Mouse (Mus musculus) thymus, adult 18-20 months (tissue): Measurements from ENCODE around the gene Ptx4.
A peak's percentile ranks its signal among the peaks of the same experiment; 100 is the strongest.

ENCODE experiments used
- DNase-seq, 2 experiments: peaks; one replicate each; pipeline ENCODE4 v3.0.0; 2022; ENCODE audit warnings: mixed read lengths in 2 of 2

Ptx4 gene

DNA sequence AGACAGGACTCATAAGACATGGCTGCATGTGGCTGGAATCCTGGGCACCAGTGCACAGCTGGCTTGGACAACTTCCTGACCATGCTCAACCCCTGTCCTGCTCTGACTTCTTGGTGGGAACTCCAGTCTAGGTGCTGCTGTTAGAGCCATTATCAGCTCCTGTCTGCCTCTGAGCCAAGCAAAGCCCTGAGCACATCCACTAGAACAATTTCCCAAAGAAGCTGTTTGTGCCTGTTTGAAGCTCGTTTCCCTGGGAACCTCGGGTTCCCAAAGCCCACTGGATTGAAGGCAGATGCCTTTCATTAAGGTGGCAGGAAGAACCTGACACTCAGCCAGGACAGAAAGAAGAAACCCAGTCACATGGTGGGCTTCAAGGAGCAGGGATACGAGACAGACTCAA, at the start of gene Ptx4:
TSS of gene Ptx4 (plus strand) at position 355 of the 400 bp plus-strand sequence.
- no peak for DNase-seq

DNA sequence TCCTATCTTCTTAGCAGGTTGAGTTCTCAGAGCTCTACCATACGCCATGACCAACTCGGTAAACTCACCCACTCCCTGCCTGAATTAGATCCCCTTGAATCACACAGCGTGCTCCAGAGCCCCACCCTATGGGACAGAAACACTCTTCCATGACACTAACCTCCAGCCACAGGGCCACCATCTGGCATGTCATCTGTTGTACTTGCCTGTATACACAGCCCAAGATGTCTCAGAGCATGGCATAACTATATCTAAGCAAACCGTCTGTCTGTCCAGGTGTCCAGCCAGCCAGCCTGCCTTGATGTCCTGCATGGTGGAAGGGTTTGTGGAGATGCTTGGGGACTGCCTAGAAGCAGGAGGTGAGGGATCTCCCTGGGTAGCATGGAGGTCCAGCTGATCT, 43.7 kb upstream of the Ptx4 start:
- no peak for DNase-seq

DNA sequence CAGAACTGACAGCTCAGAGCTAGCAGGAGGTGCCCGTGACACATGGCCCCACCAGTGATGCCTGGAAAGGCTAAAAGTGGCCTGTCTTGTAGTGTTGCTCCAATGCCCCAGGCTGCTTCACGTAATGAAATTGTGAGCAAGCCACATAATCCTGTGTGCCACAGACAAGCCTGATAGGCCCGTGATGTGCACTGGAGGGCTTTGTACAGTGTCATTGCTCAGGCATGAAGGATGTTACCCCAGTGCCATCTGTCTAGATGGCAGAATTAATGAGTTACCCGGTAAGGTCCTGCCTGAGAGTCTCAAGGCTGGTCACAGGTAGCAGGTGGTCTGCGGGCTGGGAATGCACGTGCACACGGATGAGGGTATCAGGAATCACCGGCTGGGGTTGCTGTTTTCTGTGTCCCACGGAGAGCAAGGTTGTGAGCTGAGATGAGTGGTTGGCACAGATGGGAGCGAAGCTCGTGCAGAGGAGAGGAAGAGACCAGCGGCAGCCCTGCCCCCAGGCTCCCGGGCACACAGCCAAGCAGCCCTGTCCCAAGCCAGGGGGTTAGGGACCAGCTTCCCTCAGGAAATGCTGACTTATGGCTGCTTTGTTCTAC, 42.7 kb upstream of the Ptx4 start:
- DNase-seq = no peak

DNA sequence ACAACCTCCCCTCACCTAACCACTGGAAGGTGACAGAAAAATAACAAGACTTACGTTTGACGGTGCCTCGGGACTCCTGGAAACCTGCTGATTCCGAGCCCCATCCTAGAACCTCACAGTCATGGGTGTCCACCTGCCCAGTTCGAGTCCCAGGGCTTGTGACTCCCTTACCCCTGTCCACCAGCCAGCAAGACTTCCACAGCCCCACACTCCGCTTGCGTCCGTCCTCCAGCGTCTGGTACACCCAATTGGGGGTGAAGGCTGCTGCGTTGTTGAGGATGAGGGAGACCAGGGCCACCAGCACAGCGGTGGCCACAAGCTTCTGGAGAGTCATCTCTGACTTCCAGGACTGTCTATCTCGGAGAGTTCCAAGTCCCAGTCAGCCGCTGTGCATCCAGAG, 40.4 kb upstream of the Ptx4 start:
- DNase-seq = no peak

DNA sequence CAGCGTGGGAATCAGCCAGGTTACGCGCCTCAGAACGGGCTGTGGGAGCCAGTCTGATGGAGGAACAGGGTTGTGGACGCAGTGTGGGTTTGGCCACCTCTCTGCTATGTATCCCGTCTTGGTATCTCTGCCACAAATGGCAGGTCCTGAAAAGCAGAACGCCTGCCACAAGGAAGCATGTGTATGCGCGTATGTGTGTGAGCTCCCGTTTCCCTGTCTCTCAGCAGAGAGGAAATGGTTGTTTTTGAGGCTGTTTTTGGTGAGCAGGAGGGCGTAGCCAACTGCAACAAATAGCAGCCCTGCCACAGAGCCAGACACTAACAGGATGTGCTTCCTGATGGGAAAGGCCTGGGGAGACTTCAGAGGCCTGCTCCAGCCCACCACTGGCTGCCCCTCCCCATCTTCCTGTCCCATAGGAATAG, 39.6 kb upstream of the Ptx4 start:
- DNase-seq = no peak

DNA sequence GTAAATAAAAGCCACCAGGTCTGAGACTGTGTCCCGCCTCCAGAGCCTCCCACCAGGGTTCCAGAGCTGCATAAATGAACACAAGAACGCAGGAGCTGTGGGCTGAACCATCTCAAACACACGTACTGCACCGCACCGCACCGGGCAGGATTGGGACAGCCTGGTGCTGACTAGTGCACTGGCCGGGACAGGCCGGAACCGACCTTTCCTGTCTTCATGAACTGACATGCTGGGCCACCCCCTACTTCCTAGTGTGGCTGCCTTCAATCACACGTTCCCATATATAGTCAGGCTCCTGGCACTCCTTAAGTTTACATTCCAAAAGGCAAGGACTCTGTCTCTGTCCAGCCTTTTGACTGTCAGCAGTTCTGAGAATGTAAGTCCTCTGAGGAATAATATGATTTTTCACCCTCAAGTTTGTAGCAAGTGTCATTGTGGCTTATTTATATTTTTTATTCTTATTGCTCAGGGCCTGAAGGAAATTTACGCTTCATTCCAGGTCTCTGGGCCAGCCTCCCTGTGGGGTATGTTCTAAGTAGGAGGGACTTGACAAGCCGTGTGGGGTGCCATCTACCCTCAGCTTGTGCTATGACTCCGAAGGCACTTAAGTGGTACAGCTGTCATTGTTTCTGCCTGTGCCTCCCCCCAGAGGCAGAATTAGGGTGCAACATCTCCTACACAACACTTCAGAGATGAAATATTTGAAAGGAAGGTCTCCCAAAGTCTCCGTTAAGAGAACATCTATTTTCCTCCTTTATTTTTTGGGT, 38.3 kb upstream of the Ptx4 start:
- DNase-seq = no peak

DNA sequence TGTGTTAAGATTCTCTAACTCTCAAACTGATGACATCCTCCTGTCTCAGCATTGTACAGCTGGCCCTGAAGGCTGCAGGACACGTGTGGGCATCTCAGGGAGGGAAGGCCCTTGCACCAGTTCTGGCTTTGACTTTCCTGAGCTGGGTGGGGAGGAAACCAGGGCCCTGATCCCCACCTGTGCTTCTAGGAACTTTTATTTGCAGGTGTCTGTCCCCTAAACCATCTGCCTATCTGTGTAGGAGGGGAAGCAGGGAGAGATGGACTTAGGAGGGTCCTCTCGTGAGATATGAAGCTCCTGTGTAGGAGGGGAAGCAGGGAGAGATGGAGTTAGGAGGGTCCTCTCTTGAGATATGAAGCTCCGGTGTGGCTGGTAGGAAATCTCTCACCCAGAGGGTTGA, 37.7 kb upstream of the Ptx4 start:
- no peak for DNase-seq

DNA sequence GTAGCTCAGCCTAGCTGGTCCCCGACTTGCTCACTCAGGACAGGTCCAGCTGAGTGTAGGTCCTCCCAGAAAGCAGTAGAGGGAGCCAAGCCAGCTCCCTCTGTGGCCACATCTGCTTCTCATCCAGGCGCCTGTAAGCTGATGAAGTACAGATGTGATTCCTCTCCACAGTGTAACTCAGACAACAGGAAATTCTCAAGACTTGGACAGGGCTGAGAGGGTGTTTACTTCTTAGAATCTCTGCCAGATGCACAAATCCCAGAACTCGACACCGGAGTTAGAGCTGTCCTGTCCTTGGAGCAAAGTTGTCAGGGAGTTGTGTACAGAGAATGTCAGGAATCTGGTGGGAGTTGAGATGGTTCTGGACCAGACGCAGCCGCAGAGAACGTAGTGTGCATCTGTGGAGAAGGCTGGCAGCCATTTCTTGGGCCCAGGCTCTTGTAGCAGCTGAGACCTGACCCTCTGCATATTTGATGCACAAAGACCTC, 37.1 kb upstream of the Ptx4 start, which contains the start of gene Tmem204:
TSS of gene Tmem204 (minus strand) at position 148 of the 488 bp plus-strand sequence.
- DNase-seq = no peak

DNA sequence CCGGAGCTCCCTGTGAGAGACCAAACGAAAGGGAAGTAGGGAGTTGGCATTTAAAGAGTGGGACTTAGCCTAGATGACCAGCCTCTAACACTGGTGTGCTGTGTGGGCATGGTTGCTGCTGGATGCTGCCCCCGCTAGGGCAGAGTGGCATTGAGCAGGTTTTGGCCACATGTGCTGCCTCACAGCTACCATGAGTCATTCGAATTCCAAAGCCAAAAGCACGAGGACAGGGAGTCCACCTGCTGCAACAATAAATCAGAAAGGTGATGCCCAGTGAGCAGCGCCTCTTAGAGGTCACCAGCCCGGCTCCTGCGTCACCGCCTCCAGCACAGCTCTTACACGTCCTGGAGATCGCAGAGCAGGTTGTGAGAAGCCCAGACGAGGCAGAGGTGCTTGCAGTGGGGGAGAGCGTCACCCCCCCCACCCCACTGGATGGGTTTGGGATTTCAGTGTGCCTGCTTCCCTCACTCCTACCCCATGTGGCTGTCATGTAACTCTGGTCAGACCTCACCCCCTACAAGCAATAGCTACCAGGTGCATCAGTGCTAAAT, 35.6 kb upstream of the Ptx4 start:
- DNase-seq = no peak

DNA sequence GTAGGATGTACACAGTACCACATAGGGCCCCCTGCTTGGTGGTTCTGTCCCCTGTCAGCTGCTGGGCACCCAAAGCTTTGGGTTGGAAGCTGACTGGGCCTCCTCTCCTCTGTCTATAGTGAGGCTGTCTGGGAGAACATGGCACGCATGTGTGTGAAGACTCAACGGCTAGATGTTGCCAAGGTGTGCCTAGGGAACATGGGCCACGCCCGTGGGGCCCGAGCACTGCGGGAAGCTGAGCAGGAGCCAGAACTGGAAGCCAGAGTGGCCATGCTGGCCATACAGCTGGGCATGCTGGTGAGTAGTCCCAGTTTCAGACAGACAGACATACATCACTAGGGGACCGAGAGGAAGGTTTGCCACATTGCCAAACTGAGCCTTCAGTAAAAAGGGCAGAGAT, 33.8 kb upstream of the Ptx4 start:
- no peak for DNase-seq

DNA sequence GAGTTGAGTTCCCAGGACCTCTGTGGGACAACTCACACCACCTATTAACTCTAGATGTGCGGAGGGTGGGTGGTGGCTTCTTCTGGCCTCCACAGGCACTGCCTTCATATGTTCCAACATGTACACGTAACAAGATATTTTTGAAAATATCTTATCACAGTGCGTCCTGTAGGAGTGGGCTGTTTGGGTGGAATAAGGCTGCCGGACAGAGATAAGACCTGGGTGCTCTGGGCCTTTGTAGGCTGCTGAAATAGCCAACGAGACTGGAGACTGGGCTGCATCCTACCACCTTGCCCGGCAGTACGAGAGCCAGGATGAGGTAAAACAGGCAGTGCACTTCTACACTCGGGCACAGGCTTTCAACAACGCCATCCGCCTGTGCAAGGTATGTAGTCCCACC, 31.4 kb upstream of the Ptx4 start:
- DNase-seq = no peak

DNA sequence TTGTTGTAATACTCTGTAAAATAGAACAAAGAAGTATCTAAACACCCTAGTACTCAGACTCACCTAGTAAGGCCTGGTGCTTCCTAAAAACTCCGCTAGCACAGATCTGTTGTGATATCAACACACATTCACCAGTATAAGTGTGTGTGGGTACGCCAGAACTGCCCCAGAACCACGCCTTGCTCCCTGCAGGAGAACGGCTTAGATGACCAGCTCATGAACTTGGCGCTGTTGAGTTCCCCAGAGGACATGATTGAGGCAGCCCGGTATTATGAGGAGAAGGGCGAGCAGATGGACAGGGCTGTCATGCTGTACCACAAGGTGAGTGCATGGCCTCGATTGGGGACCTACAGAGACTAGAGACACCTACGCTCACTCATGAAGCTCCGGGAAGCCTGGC, 30.1 kb upstream of the Ptx4 start:
- DNase-seq = no peak

DNA sequence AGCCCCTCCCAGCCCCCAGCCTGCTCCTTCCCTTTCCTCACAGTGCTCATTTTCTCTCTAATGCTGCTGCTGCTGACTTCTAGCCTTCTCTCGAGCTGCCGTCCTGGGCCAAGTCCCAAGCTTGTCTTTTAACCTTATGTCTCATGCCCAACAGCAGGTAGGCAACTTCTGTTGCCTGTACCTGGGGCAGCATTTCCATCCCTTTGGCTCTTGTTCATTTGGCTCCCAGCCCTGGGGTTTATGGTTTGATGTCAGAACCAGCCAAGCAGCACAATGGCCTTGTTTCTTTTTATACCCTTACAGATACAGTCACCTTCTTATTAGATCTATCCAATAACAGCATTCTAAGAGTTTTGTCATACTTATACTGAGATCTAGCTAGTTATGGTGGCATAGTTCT, 24.3 kb upstream of the Ptx4 start:
- DNase-seq = no peak

DNA sequence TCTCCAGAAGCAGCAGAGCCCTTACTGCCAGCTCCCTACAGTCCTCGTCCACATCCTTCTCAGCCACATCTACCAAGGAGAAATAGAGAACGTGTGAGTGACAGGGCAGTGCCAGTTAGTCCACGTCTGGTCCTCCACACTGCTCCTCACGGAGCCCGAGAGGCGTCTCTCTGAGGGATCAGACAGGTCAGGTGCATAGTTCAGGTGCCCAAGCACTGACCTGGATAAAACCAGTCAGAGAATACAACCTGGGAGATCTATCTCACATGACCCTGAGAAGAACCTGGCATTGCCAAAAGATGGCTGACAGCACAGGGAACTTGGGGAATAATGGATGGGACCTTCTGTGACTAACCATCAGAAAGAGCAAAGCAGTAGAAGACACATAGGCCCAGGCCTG, 20.5 kb upstream of the Ptx4 start:
- no peak for DNase-seq

DNA sequence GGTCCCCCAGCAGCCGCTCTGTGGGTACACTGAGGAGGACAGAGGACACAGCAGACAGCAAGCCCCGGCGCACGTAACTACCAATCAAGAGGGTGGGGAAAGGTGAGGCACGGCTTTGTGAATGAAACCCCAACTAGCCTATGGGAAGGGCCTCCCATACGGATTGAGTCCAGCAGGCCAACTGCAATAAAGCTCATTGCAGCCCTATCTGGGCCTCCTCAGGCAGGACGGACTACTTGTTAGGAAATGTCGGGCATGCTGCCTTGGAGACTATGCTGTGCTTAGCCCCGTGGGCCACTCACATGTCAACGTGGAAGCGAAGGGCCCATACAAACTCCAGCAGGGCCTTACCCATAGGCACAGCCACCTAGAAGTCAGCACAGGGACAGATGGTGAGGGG, 19.2 kb upstream of the Ptx4 start:
- DNase-seq = no peak

DNA sequence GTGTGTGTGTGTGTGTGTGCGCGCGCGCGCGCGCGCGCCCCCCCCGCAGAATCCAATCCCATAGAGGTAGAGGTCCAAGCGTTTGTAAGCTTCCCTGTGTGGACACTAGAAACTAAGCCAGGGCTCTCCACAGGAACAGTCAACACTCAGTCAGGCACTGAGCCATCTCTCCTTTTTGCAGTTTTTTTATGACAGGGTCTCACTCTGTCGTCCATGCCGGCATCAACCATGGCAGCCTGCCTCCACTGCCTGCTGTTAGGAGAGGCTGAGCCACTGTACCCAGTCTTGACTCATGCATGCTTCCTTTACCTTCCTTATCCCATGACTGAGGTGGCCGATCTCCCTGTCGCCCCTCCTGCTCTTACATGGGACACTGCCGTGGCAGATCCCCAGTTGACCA, 12.8 kb upstream of the Ptx4 start:
- no peak for DNase-seq

DNA sequence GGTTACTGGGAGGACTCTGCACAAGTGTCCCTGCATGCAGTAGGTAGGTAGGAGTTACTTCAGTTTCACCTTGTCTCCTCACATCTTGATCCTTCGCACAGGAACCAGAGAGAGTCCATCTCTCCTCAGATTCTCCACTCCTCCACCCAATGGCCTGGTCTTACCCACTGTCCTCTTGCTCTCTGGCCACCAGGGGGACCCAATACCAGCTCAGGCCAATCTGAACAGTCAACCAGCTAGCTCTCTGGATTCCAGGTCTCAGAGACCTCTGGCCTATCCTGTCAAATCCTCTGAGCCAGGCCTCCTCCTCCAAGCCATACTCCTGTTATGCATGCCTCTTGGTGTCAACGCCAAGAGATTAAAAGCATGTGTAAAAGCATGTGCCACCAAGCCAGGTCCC, 11.0 kb upstream of the Ptx4 start:
- DNase-seq = no peak

DNA sequence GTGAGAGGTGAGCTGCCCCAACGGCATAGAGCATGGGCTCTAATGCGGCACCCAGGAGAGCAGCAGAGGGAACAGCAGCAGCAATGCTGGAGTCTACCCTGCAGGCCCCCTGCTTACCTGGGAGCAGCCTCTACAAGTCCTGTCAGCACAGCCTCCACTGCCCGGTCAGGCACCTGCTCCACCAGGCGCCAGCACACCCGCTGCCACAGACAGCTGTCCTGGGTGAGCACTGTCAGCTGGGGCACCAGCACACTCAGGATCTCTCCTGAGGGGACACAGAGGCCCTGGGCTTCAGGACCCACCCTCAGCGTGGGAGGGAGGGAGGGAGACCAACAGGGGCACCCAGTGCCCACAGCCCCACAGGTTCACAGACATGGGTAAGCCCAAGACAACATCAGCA, 10.0 kb upstream of the Ptx4 start:
- DNase-seq = no peak

DNA sequence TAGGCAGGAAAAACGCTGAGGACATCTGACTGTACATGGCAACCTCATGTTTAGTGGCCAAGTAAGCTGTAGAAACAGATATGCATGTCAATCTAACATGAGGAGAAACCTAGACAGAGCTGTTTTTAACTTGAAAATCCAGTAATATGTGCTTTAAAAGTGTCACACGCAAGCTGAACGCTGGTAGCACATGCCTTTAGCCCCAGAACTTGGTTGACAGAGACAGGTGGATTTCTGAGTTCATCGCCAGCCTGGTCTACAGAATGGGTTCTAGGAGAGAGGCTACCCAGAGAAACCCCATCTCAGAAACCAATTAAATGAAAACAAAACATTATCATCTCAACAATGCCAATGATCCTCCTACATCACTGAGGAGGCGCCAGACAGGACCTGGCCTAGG, 9.3 kb upstream of the Ptx4 start:
- DNase-seq = no peak

DNA sequence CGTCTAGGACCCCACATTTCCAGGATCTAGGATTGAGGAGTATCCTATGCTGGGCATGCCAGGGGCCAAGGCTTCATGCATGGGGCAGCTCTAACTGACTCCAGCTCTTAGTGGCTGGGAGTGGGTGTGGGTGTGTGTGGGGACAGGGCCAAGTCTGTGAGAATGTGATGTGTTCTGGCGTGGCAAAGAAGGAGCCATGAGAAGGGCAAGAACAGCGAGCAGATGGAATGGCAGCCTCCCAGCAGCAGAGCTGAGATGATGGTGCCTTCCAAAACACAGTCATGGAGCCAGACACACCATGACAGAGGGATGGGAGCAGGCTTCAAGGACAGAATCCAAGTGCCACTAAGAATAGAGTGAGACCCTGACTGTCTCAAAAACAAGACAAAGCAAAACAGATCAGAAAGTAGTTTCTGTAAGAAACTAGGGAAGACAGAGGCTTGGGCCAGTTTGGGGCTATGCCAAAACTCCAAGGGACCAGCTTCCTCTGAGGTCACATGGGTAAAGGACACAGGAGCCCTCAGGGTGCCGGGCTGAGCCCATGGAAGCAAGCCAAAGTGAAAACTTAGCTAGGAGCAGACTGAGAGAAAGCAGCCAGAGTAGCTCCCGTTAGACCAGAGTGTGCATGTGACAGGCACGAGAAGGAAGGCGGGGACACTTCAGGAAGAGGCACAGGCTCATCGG, 8.7 kb upstream of the Ptx4 start:
- DNase-seq = no peak

DNA sequence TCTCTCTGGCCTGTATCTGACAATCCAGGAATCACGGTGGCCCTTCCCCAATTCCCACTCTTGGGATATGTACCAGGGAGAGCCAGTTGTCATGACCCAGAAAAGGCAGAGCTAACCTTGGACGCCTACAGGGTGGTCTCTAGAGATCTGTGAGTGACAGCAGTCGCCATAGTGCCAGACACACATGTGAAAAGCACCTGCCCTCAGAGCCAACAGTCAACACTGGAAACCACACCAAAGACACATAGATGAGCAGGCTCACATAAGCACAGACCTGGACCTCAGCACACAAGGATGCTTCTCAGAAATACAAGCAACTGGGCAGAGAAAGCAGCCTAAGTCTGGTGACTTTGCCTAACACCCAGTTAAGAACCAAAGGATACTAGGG, 8.1 kb upstream of the Ptx4 start:
- DNase-seq = no peak

DNA sequence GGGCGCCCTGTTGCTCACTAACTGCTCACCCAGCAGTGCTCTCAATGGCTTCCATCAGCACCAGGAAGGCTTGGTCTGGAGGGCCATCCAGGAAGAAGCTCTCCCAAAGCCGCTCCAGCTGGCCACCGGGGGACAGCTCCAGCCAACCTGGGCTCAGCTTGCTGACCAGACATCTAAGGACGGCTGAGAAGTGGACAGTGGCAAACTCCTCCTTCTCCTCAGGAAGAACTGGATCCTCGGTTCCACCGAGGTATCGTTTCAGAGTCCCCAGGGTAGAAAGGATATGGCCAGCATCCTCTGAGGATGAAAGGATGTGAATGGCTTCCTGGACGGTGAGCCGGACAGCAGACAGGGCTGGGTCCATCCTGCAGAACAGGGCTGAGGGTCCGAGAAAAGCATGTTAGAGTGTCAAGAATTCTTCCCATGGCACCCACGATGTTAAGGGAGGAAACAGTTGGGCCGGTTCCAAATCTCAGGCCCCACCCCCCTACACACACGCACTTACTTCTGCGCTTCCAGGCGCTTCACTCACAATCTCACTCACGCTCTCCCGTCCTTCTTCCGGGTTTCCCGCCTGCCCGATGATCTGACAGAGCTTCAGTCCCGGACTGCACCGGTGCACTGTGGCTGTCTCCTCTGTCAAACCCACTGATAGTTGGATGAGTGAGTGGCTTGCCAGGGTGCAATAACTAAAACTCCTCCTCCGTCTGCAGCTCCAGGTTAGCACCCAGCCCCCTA, 5.5 kb upstream of the Ptx4 start:
- peak in 1 of 2 experiments; percentile 14 for DNase-seq
